Mouse (Mus musculus) E14TG2a.4 (cell line): ENCODE results near the gene Cmtm1.
"Not testable (repeated sequence)": the region's sequence is repeated elsewhere in the genome, so short reads cannot be mapped to it uniquely, and the experiment has no call there.

ENCODE experiments used
- CTCF ChIP-seq: conservative IDR thresholded peaks from 2 replicates; pipeline ENCODE4 v1.5.1; 2014; ENCODE audit warnings: low read length
- NANOG ChIP-seq: IDR thresholded peaks from 2 replicates; pipeline ENCODE4 v1.6.1; 2014; ENCODE audit warnings: borderline replicate concordance, low read length, mixed read lengths
- POU5F1 ChIP-seq: IDR thresholded peaks from 2 replicates; pipeline ENCODE4 v1.6.1; 2014; ENCODE audit warnings: low read length, borderline replicate concordance

DNA sequence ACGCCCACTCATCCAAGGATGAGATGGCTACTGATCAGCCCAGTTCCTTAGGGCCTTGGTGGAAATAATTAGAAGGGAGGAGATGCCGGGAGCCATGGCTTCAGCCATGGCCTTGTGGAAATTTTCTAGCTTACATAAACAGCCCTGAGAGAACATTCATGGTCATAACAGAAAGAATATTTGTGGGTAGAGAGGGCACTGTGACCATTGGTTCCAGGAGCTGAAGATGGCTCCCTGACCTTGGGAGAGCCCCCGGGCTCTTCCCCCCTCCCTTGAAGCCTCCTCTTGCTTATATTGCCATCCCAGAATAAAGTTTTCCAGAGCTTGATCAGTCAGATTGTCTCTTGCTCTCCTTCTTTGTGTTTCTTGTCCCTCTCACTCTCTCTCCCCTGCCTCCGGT, 7.4 kb downstream of the Cmtm1 start:
- not testable (repeated sequence) for TF ChIP-seq NANOG, CTCF, POU5F1
